Mouse (Mus musculus) right cerebral cortex, adult 2 months (tissue): ENCODE measurements at regions not wholly inside any gene's neighbourhood (a gene's known extent, or its start where the extent isn't known, plus 50 kb on each side); places are given as distances from the start of the nearest gene placed in this dataset.
A peak's percentile ranks its signal among the peaks of the same experiment; 100 is the strongest.

Experiments
- DNase-seq, 2 experiments: peaks; one replicate each; pipeline ENCODE4 v3.0.0; 2021 to 2022; ENCODE audit warnings: low spot score in 2 of 2

DNA sequence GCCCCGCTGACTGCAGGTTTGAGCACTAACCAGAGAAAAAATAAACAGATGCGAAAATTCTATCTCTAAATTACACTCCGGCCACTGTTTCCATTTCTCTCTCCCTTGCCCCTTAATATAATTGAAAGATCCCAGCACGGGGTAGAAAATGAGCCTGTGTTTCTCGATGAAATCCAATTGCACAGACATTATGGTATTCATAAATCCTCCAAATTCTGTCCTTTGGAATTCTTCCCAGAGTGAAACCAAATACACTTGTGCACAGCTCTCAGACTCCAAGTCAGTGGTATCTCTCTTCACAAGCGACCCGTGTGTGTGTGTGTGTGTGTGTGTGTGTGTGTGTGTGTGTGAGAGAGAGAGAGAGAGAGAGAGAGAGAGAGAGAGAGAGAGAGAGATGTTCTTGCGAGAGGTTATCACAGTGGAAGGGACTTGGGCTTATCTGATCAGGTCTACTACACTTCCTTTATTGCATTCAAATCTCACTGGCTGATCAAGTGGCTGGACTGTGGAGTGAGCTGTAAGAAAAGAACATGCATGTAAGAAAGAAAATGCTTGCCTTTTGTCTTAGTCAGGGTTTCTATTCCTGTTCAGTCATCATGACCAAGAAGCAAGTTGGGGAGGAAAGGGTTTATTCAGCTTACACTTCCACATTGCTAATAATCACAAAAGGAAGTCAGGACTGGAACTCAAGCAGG lies 529.6 kb upstream of the Gm19410 start:
- no peak for DNase-seq

DNA sequence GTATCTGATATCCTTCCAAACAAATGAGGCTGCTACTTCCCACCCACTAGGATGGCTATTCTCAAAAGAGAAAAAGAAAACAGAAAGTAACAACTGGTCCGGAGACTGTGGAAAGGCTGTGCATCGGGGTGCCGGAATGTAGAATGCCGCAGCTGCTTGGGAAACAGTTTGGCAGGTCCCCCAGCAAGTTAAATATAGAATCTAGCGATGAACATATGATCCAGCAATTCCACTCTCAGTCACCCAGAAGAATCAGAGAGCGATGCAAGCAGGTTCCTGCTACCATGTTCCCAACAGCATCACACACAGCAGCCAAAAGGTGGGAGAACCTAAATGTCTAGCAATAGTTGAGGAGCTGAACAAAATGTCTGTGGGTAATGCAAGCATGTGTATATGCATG lies 528.3 kb upstream of the Gm19410 start:
- DNase-seq: peak; percentile 47 to 48

DNA sequence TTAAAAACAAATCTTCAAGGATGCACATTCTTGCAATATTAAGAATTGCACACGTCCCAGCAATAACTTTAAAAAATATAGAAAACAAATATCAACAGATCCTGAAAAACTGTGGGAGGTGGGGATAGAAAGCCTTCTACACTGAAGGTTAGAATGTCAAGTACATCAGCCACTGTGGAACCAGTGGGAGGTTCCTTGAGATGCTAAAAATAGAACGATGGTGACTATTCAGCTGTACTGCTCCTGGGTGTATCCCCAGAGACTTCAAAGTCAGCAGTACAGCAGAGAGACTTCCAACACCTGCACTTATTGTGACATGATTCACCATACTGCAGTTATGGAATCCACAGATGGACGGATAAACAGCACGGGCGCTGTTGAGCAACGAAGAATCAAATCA lies 524.7 kb upstream of the Gm19410 start:
- DNase-seq: no peak

DNA sequence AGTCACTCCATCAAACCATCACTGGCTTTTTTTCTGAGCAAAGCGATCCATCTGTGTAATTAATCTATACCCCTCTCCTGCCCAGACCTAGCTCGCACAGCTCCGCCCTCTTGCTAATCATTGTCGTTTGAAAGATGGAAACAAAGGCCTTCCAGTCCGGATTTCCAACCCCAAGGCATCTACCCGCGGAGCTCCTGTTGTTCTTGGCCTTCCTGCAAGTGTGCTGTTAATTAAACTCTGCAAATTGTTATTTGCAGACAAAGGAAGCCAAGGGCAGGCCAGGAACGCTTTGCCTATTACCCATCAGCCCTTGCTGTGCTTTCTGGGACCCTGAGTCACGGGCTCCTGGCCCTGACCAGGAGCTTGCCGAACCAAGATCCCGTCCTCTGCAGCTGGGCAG lies 522.0 kb upstream of the Gm19410 start:
- DNase-seq: no peak

DNA sequence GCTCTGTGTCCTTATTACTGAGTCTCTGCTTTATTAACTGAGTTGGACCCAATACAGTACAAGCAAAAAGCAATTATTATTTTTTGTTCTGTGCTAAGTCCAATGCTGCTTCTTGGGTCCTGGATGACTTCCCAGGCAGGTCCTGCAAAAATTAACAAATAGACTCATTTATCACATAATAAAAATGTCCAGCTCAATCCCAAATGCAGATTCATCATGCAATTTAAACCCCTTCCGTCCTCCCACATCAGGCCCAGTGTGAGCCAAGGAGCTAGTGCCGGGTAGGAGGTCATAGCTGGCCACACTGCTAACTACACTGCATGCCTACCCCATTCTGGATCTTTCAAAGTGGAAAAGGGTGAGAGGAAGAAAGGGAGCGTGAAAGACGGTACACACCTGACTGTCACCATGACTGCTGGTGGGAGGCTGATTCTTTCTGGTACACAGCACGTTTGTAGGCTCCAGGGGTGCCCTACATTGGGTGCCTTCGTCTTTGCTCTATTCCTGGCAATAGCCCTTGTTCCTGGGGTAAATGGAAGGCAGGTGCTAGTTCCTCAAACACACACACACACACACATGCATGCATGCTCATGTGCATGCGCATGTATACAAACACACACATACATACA lies 515.7 kb upstream of the Gm19410 start:
- DNase-seq: no peak

DNA sequence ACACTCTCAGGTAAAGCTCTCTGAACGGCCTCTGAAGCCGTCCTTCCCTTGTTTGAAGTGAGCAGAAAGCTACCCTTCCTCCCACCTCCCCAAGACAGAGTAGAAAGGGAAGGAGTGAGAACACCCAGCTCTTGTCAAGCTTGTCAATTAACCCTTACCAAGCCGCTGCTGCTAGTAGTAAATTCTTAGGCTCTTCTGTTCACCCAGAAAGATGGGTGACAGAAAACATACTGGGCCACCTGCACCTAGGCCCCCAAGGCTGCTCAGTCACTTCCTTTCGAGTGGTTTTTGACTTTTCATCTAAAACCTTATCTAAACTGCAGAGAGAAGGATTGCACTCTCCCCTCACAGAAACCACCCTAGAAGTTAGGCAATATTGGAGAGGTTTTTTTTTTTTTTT lies 514.9 kb upstream of the Gm19410 start:
- DNase-seq: no peak

DNA sequence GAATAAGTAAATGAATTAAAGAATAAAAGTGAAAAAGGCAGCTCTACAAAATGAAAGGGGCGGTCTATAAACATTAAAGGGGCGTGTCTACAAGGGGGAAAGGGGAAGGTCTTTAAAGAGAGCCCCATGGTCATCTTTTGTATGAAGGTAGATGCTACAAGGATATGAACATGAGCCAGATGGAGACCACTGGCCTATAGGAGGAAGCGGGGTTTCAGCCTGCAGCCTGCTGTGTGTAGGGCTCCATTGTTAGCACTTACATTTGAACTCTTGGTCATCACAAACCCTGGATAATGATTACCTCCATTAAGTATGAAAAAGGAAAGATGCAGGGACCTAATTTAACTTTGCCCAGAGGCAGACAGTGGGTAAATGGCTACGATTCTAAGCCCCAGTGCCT lies 511.6 kb upstream of the Gm19410 start:
- DNase-seq: no peak

DNA sequence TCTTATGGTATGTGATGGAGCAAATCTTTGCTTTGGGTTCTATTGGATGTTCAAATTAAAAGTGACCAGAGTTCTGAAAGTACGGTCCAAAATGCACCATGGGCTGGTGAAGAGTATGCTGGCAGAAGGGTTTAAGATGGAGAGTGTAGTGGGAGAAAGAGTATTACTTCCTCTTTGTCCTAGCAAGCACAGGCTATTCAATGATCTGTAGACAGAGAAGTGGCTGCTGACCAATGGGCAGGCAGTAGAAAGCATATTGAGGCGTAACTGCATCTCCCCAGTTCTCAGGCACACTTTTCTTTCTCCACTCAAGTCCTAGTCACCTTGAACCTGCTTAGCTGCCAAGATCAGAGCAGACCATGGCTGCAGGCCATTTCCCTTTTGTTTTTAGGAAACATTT lies 510.3 kb upstream of the Gm19410 start:
- no peak for DNase-seq

DNA sequence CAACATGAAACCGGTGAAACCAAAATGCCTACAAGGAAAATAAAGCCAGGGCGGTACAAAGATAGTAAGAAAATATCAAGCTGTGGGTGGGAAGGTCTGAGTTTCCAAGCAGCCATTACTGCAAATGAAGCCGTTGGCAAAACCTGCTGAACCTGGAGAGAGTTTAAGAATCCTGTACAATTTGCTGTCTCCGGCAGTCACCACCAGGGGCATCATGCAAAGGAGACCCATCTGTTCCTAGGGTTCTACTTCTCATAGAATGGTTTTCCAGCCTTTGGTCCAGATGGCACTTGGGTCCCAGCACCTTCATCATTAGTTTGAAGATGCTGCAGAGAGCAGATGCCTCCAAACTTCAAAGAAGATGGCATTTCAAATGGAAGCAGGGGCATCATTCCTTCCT lies 508.6 kb upstream of the Gm19410 start:
- DNase-seq: no peak

DNA sequence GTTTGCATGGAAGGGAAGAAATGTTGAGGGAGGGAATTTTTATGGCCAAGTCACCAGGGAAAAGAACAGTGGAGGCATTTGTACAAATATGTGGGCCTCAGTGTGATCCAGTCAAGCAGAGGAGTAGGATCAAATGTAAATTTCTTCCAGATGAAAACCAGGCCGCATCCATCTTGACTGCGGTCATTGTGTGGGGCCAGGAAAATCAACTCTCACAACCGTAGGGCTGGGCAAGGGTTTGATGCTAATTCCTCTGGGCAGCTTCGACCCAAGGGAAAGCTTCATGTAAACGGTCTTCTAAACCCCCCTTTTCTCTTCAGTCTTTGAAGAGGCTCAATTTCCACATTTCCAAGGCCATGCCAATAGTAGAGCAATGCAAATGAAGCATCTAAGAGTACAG lies 497.4 kb upstream of the Gm19410 start:
- no peak for DNase-seq

DNA sequence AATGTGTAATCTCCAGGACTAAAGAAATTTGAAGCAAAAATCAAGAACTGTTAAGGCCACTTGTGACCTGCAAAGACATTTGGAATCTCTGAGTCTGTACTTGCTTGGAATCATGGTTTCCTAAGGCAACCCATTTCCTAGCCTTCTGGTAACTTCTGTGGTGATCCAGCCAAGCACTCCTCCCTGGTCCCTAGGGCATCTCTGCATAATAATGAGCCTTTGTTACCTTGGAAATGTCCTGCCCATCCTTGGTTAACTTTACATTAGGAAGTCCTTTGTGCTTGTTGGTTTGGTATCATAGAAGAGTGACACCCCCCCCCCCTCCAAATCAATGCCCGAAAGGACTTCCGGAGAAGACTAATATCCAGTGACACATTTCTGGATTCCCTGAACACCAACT lies 496.6 kb upstream of the Gm19410 start:
- DNase-seq: no peak

DNA sequence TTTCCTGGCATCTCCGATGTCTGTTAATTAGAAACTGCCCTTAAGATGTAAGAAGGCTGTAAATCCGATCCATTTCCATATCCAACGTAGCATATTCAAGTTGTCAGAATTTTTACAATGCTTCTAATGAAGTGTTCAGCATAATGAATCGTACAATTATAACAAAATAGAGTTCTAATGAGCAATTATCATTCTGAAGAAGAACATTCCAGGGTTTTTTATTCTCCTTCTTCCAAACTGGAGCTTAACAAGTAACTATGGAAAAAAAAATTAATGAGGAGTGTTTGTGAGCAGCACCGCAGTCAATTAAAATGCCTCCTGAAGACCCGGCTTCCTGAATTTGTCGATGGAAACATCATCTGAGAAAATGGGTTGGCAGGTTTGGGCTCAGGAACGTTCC lies 489.6 kb upstream of the Gm19410 start:
- no peak for DNase-seq

DNA sequence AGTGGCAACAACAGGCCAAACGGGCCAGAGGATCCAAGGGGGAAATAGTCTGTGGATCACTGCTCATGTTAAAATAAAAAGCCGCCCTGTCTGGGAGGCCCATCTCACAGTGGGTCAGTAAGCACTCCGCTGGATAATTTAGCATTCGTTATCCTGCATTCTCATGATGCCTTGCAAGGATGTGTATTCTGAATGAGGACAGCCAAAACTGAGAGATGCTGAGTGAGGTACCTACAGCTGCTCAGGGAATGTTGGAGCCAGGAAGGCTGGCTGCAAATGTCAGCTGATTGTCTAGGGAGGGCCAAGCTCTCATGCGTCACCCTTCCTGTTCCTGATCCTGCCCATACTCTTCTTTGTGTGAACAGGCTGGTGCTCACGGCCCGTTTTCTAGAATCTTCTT lies 489.1 kb upstream of the Gm19410 start:
- DNase-seq: no peak

DNA sequence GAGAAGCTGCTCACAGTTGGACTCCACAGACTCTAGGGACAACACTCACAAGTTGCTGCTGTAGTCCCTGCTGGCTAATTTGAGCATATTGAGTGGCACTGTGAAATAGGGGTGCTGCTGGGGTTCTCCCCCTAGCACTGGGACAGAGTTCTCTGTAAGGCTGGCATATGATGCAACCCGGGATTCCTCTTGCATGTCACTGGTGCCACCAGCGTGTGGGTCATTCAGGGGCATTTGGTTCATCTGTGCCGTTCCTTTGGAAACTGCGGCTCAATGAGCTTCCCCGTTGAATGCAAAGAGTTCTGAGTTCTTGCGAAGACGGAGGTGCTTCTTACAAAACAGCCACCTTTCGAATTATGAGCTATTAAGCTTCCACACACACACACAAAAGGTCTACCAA lies 486.6 kb upstream of the Gm19410 start:
- DNase-seq: no peak

DNA sequence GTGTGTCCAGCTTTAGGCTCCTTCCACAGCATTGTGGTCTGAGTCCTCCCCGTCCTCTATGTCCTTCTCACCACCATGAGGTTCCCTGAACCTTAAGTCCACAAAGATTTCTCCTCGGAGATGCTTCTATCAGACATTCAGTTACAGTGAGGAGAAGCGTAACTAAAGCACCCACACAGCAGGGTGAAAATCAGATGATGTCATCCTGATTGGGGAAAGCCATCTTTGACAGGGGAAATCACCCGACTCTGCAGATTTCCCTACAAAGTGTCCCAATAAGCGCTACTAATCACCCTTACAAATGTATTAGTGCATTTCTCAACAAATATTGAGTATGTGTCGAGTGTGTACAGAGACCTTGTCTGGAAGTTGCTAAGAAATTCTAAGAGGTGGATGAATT lies 484.8 kb upstream of the Gm19410 start:
- no peak for DNase-seq

DNA sequence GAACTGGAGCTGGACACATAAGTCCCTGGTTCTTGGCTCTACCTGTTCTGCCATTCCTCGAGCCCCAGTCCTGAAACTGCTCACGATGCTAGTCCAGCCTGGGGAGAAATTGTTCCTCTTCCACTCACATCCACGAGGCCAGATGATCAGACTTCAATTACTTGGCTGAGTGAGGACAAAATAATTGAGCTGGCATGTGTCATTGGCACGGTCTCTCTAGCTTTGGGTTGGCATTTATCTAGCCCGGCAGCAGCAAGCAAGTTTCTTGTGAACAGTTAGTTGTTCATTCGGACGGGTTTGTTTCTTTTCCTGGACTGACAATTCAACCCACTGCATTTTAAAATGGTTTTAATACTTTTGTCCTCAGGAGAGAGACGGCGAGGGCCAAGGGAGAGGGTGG lies 482.2 kb upstream of the Gm19410 start:
- no peak for DNase-seq

DNA sequence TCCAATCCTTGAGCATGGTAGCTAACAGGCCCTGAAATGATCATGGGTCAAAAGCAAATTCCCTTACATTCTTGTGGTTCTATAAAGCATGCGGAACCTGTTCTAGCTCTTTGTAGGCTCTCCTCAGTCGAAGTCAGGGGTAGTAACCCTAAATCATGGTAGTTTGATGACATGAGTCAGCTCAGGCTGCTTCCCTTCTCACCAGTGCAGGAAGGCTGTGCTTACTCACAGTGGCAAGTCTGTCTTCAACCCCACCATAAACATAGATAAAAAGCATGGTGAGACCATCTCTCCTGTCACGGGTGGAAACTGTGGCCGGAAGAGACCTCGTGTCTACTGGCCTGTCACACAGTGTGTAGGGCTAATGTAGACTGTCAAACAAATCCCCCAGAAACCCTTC lies 476.6 kb upstream of the Gm19410 start:
- DNase-seq: no peak

DNA sequence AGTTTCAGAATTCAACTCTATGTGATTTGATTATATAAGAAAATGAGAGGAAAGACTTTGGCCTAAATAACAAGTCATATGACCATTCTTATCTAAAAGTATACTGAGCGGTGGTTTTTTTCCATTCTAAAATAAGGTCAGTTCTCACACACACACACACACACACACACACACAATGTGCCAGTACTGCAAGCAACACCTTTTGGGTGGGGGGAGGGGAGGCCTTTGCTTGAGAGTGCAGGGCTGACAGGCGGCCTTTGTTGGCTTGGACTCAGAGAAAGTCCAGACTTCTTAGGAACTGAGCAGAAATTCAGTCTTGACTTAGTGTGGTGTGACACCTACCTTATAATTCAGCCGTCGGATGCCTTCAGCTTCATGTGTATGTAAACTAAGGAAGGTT lies 475.6 kb upstream of the Gm19410 start:
- DNase-seq: no peak

DNA sequence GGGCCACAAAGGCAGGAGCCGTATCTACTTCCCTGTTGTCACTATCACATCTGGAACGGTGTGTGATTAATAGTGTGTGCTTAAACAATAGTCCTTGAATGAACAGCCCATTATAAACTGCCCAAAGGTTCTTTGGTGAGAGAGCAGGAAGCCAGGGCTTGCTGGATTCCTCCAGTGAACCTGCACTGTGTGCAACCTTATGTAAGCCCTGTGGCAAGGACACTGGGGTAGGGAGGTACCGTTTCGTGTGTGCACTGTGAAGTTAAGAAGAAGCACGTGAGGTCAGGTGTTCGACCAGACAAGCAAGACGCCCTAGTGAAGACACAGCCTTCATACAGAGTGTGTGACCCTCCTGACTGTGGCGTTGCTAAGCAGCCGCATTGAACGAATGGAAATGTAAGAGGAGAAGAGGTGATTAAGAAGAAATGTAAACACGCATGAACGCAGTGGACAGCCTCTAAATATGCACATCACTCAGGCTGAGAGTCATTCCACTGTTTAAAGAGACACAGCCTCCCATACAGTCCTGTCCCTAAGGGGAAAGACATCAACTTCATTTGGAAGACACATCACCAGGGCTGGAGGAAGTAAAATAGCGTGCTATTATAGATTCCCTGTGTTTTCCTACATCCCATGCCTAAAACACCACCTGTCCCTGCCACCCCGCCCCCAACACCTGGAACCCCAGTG lies 472.0 kb upstream of the Gm19410 start:
- no peak for DNase-seq

DNA sequence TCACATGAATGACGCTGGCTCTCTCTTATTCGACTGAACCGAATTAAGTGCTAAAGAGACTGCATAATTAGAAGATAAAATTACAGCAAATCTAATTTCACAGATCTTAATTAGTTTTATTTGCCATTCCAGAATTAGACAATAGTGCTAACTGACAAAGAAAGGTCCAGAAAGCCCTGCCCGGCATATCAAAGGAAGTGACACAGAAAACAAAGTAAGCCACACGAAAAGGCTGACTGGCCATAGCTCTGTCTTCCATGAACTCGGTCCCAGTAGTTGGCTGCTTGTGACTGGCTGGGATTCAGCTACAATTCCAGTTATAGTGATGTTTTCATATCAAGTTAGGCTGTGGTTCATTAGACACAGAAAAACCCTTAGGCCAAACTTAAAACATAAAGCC lies 468.7 kb upstream of the Gm19410 start:
- DNase-seq: no peak

DNA sequence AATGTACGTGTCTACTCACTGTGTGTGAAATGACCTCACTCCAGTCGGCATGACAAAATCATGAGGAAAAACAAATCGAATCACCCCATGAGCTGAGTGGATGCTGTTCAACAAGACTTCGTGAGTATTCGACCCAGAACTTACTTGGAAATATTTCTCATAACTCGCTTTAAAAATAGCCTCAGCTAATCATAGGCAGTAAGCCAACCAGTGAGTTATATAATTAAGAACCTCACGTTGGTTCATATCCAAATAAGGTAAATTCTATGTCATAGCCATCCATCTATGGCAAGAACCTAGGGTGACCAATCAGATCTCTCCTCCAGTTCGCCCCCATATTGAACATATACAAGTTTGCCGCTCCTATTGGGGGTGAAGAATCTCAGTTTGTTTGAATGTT lies 466.5 kb upstream of the Gm19410 start:
- DNase-seq: no peak

DNA sequence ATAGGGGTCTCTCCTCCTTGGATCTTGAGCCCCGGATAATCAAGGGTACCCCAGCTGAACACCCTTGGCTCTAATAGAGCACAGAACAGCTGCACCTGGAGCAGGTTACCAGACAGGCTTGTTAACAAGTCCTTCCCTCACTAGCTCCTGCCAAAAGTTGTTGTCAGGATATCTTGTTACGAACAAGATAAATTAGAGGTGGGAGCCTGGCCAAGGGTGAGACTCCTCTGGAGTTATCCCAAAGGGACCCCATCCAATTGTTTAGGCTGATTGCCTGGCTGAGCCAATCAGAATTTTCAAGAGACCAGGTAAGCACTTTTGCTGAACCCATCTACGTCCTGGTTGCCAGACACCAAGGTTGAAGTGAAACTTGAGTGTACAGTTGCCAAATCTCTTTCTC lies 465.2 kb upstream of the Gm19410 start:
- no peak for DNase-seq

DNA sequence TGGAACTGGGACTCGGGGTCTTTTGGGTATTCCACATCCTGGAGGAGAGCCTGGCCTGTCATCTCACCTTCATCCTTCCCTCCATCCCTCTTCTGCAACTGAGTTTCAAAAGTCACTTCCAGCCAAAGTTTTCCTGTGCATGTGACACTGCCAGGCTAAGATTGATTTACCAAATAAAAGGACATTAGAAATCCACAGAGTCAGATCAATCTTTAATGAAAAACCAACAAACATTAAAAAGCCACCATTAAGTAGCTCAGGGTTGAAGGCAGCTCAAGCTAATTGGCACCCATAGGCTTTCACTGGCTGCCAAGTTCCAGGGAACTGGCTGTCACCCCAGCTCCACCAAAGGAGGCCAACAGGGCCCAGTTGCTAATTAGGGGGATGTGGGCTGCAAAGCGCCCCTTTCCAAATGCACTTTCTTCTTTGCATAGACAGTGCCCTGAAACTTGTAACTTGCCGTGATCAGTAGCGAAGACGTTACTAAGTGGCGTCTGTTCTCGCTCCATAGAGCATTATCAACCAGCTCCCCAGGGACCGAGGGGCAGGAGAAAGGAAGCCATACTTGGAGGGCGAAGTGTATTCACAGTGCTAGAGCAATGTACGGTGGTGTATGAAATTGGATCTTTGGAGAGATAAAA lies 464.6 kb upstream of the Gm19410 start:
- peak in 1 of 2 experiments; percentile 9 for DNase-seq
